Mouse (Mus musculus) limb, embryonic 11.5 days (tissue): ENCODE results near the gene Slc4a1. TPM values are rescaled to one million over a fixed set of nuclear protein-coding genes. Genes with fewer than 3 reads are reported as not detected.

Source experiments
- ATAC-seq: fragments of 200-750 bp; cut with Nextera tagmentation; 2 replicates; pipeline ENCODE4 v1.8.0; 2017; ENCODE audit warnings: low read depth; ENCODE audit not compliant: insufficient number of reproducible peaks, low FRiP score, low TSS enrichment
- DNase-seq: peaks from one replicate; pipeline ENCODE4 v3.0.0-alpha.2; 2015; ENCODE audit warnings: low spot score
- H3K27ac ChIP-seq: fragments of 300-500 bp; sonication (generic); replicated peaks from 2 replicates; pipeline ENCODE4 v1.5.1; 2014; ENCODE audit warnings: low read depth, mild to moderate bottlenecking, low read length
- H3K27me3 ChIP-seq: fragments of 300-500 bp; sonication (generic); 2 replicates; pipeline ENCODE4 v1.6.1; 2014; ENCODE audit warnings: mild to moderate bottlenecking, low read length, mixed read lengths; ENCODE audit not compliant: control insufficient read depth, insufficient read depth
- H3K36me3 ChIP-seq: fragments of 300-500 bp; sonication (generic); 2 replicates; pipeline ENCODE4 v1.6.1; 2014; ENCODE audit warnings: mild to moderate bottlenecking, low read length, moderate library complexity, mixed read lengths; ENCODE audit not compliant: control insufficient read depth, insufficient read depth
- H3K4me1 ChIP-seq: fragments of 300-500 bp; sonication (generic); 2 replicates; pipeline ENCODE4 v1.6.1; 2014; ENCODE audit warnings: low read length, mixed read lengths; ENCODE audit not compliant: control insufficient read depth, insufficient read depth
- H3K4me2 ChIP-seq: fragments of 300-500 bp; sonication (generic); 2 replicates; pipeline ENCODE4 v1.6.1; 2014; ENCODE audit warnings: low read depth, mild to moderate bottlenecking, moderate library complexity; ENCODE audit not compliant: severe bottlenecking
- H3K4me3 ChIP-seq: fragments of 300-500 bp; sonication (generic); 2 replicates; pipeline ENCODE4 v1.5.1; 2014; ENCODE audit warnings: low read depth, low read length
- H3K9ac ChIP-seq: fragments of 300-500 bp; sonication (generic); 2 replicates; pipeline ENCODE4 v1.6.1; 2014; ENCODE audit warnings: mild to moderate bottlenecking, low read length
- H3K9me3 ChIP-seq: fragments of 300-500 bp; sonication (generic); 2 replicates; pipeline ENCODE4 v1.6.1; 2016; ENCODE audit warnings: low read length; ENCODE audit not compliant: control insufficient read depth
- WGBS: fragments of 180-500 bp; shearing (Covaris S2); extraction: QIAGEN DNeasy Blood & Tissue Kit; methylation state at CpG from one replicate; pipeline ENCODE4 v1.1.7; 2014; 5-methylcytosine and 5-hydroxymethylcytosine counted together
- polyA plus RNA-seq: library from polyadenylated mRNA; unstranded; fragments of >200 nt; fragmentation: Nextera tagmentation; extraction: Ambion mirVana; gene quantifications from 2 replicates; pipeline ENCODE4 v1.2.1, GENCODE M21; 2014

The Slc4a1 gene
- polyA plus RNA-seq, 1 experiment from 2014 or later = 20.4 TPM

- Histone ChIP-seq H3K4me3 (no peak overlapping the region), H3K4me1 (peaks cover 7% of the 10 kb centered on the region), H3K36me3 (no peaks in the 10 kb centered on the region), H3K4me2 (no peak overlapping the region), H3K27ac (no peak overlapping the region), H3K9me3 (no peaks in the 10 kb centered on the region), H3K27me3 (no peaks in the 10 kb centered on the region), H3K9ac (no peak overlapping the region)
- DNase-seq (peak; percentile 20), ATAC-seq (no peak)
- 71% methylated on average over 6 of the region's 6 CpGs for WGBS
Measured at GRCm38 (mm10) chr11:102321931-102322330, 44.1 kb downstream of the Slc4a1 start.

DNA sequence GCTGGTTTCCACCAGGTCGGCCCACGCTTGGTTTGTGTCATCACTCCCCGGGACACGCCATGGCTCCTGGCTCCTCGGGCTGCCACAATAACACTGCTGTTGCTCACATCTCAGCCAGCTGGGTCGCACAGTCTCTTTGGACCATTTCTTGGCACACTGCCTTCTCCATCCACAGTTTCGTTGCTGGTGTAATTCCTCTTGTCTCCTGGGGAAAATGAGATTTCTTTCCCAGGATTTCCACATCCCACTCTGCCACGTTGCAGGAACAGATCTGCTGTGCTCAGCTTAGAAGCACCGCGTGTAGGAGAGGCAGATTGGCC lies 45.4 kb downstream of the Slc4a1 start:
- peak overlapping the region; percentile 48; the same call in 1 of the 2 replicates for H3K9ac ChIP-seq
- peak overlapping the region; percentile 95 for H3K4me3 ChIP-seq
- no peak for ATAC-seq
- H3K4me2 ChIP-seq = peak overlapping the region; percentile 91
- H3K36me3 ChIP-seq = no peaks in the 10 kb centered on the region
- peak overlapping the region; percentile 99; the same call in 1 of the 2 replicates for H3K27ac ChIP-seq
- H3K9me3 ChIP-seq = no peaks in the 10 kb centered on the region
- DNase-seq = peak; percentile 58
- no peaks in the 10 kb centered on the region for H3K27me3 ChIP-seq
- H3K4me1 ChIP-seq = peaks cover 8% of the 10 kb centered on the region
- WGBS = 28% methylated on average over 10 of the region's 10 CpGs

DNA sequence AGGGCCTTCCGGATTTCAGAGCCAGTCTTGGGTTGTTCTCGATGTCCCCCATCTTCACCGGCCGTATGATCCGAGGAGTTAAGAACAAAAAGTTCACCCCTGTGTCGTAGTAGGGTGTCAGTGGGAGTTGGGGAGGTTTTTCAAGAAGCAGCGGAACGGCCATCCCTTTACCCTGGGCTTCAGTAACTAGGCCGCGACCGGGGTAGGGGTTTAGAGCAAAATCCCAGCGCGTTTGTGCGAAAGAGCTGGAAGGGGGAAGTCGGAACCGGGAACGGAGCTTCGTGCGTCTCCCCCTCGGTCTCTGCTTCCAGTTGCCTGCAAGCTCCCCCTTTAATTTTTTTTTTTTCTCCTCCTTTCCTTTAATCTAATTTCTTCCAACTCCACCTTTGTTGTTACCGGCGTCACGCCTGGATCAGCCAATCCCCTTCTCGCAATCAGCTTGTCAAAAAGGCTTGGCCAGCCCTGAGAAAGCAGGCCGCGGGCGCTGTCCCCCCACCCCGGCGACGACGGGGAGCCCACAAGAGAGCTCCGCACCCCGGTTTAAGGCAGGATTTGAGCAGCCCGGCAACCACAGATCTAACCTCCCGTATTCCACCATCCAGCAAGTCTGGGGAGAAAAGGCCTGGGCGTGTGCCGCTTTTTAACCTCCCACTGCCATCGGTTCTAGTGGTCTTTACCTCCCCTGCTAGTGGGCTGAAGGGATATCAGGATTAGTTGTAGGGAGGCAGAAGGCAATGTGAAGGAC lies 45.9 kb downstream of the Slc4a1 start:
- H3K36me3 ChIP-seq = no peaks in the 10 kb centered on the region
- no peak for ATAC-seq

DNA sequence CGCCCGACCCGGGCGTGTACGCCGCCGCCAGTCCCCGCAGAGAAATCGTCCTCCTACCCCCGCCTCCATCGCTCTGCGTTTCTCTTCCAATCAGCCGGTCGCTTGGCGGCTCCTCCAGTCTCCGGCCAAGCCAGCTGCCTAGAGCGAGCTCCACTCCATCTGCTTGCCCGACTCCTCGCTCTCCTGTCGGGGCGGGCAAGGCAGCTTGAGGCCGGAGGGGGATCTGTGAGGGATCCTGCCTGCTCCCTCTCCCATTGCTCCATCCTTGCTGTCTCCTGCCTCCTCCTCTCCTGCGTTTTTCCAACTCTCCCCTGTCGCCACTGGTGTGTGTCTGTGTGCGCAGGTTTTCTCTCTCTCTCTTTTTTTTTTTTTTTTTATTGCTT lies 46.6 kb downstream of the Slc4a1 start, which contains the start of gene Ubtf:
Gene Ubtf, minus strand, starts transcription at position 333 of the 383 bp plus-strand sequence.
- DNase-seq (peak; percentile 76), ATAC-seq (no peak)
- no peaks in the 10 kb centered on the region for H3K27me3 ChIP-seq
- 0% methylated on average over 25 of the region's 25 CpGs for WGBS
- peak within 1 kb of the TSS; percentile 99 for H3K27ac ChIP-seq
- H3K4me3 ChIP-seq = peak within 1 kb of the TSS; percentile 95
- H3K36me3 ChIP-seq = no peaks in the 10 kb centered on the region
- H3K9ac ChIP-seq = peak within 1 kb of the TSS; percentile 99
- H3K4me2 ChIP-seq = peak within 1 kb of the TSS; percentile 91
- H3K4me1 ChIP-seq = peaks cover 11% of the 10 kb centered on the region
- H3K9me3 ChIP-seq = no peaks in the 10 kb centered on the region

More for the DNA sequence above, 45.9 kb downstream of the Slc4a1 start:
- peak overlapping the region; percentile 99 for H3K27ac ChIP-seq
- WGBS = under 1% methylated on average over 38 of the region's 38 CpGs
- peak overlapping the region; percentile 95 for H3K4me3 ChIP-seq
- H3K9ac ChIP-seq = peak overlapping the region; percentile 99
- H3K27me3 ChIP-seq = no peaks in the 10 kb centered on the region
- peak overlapping the region; percentile 91 for H3K4me2 ChIP-seq
- H3K9me3 ChIP-seq = no peaks in the 10 kb centered on the region
- peaks cover 11% of the 10 kb centered on the region for H3K4me1 ChIP-seq
- peak; percentile 80 for DNase-seq

GRCm38 (mm10) chr11:102318576-102319409 lies 47.2 kb downstream of the Slc4a1 start:
- H3K4me1 ChIP-seq = peaks cover 11% of the 10 kb centered on the region
- H3K4me2 ChIP-seq = peak overlapping the region; percentile 91
- H3K27me3 ChIP-seq = no peaks in the 10 kb centered on the region
- peaks cover 5% of the 10 kb centered on the region; the same call in 1 of the 2 replicates for H3K36me3 ChIP-seq
- WGBS = under 1% methylated on average over 77 of the region's 84 CpGs
- peak overlapping the region; percentile 99 for H3K27ac ChIP-seq
- DNase-seq = peak; percentile 79
- H3K9me3 ChIP-seq = no peaks in the 10 kb centered on the region
- H3K4me3 ChIP-seq = peak overlapping the region; percentile 95
- peak overlapping the region; percentile 99 for H3K9ac ChIP-seq
- ATAC-seq = no peak

DNA sequence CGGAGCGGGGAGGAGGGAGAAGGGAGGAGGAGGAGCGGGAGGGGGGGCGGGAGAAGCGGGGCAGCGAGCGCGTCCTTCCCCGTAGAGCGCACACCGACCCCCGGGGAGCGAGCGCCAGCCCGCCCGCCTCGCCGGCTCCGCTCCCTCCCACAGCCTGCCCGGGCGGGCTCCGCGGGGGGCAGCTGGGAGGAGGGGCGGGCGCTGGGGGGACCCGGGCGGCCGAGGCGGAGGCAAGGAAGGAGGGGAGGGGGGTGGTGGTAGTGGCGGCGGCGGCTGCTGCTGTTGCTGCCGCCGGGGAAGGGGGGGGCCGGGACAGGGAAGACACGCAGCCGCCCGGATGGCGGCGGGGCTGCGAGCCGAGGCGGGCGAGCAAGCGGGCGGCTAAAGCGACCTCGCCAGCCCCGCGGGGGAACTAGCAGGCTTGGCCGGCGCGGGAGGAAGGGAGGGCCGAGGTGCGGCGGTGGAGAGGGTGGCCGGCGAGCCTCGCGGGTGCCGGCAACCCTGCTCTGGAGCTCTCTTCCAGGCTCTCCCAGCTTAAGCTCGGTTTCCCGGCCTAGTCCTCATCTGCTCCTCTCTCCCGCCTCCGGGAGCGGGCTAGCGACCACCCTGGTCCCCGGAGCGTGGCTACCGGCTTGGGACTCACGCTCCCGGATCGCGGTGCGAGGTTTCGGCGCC lies 48.0 kb downstream of the Slc4a1 start:
- Histone ChIP-seq H3K27me3 (no peaks in the 10 kb centered on the region), H3K9ac (peak overlapping the region; percentile 99), H3K27ac (peak overlapping the region; percentile 99), H3K9me3 (no peaks in the 10 kb centered on the region), H3K4me2 (peak overlapping the region; percentile 91), H3K4me1 (peaks cover 11% of the 10 kb centered on the region), H3K4me3 (peak overlapping the region; percentile 95), H3K36me3 (peaks cover 11% of the 10 kb centered on the region)
- DNase-seq = peak; percentile 83
- peak; percentile 52 for ATAC-seq
- WGBS = 0% methylated on average over 54 of the region's 77 CpGs

GRCm38 (mm10) chr11:102317298-102317900 lies 48.6 kb downstream of the Slc4a1 start:
- DNase-seq (peak; percentile 75), ATAC-seq (no peak)
- peak overlapping the region; percentile 95 for H3K4me3 ChIP-seq
- H3K36me3 ChIP-seq = peaks cover 15% of the 10 kb centered on the region
- under 1% methylated on average over 71 of the region's 87 CpGs for WGBS
- H3K27me3 ChIP-seq = no peaks in the 10 kb centered on the region
- H3K4me2 ChIP-seq = peak overlapping the region; percentile 91
- peak overlapping the region; percentile 99 for H3K9ac ChIP-seq
- H3K9me3 ChIP-seq = no peaks in the 10 kb centered on the region
- peak overlapping the region; percentile 99 for H3K27ac ChIP-seq
- H3K4me1 ChIP-seq = peaks cover 11% of the 10 kb centered on the region
